Mouse (Mus musculus): ENCODE results near the gene Ddx21. TPM values are rescaled to one million over a fixed set of nuclear protein-coding genes. Genes with fewer than 3 reads are reported as not detected.
A peak's percentile ranks its signal among the peaks of the same experiment; 100 is the strongest.

Ddx21 gene
- polyA plus RNA-seq, 1 experiment from 2014 or later = 35.4 TPM

DNA sequence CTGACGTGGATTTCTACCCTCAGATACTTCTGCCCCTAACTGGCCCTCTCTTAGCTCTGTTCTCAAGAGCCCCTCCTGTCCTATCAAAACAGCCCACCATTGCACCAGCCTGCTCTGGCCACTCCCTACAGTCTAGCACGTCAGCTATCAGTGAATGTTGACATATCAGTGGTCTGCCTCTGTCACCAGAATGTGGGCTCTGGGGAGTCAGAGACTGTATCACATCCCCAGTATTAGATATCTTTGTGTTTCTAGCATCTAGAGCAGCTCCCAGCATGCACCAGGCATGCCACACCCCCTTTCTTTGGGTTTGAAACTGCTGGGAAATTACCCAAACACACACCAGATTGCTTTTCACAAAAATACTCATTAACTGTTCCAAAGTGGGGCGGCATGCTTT lies 61.3 kb downstream of the Ddx21 start:
- H3K27me3 ChIP-seq (ENCODE audit: insufficient read depth, low read length) = no peaks in the 10 kb centered on the region
- H3K9me3 ChIP-seq (ENCODE audit: low read depth, low read length) = no peaks in the 10 kb centered on the region
- no peak overlapping the region for H3K4me3 ChIP-seq (ENCODE audit: low read depth, low read length)
- no peaks in the 10 kb centered on the region for H3K36me3 ChIP-seq (ENCODE audit: insufficient read depth)
- TF ChIP-seq CTCF (IDR thresholded peaks at IDR 0.05; ENCODE audit: low read depth) = no peak
- no peak for DNase-seq
- no peak overlapping the region for H3K27ac ChIP-seq (ENCODE audit: low read depth)
- H3K4me1 ChIP-seq (ENCODE audit: insufficient read depth) = no peaks in the 10 kb centered on the region
- H3K4me2 ChIP-seq = no peak overlapping the region
- 50% methylated on average over 3 of the region's 3 CpGs for WGBS
- ATAC-seq (ENCODE audit: insufficient read depth) = no peak
- no peak overlapping the region for H3K9ac ChIP-seq

DNA sequence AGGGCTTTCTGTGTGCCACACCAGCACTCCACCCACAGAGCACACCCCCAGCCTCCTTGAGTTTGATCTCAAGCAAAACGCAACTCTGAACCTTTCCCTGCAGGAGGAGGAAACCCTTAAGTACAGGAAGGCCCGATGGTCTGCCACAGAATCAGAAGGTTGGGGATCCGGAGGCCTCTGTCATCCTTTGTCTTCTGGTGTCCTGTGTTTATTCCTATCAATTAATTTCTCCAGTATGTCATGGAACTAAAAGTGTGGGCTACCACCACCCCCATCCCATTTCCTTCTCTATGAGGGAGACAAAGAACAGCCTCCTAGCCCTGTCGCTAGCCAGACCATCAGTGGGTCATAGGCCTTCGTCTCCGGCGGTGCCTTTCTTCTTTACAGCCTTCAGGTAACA lies 67.6 kb downstream of the Ddx21 start:
- DNase-seq = peak; percentile 55
- Histone ChIP-seq H3K27ac (ENCODE audit: low read depth) (no peak overlapping the region), H3K27me3 (ENCODE audit: insufficient read depth, low read length) (no peaks in the 10 kb centered on the region), H3K9me3 (ENCODE audit: low read depth, low read length) (no peaks in the 10 kb centered on the region), H3K4me2 (no peak overlapping the region), H3K4me1 (ENCODE audit: insufficient read depth) (no peaks in the 10 kb centered on the region), H3K36me3 (ENCODE audit: insufficient read depth) (no peaks in the 10 kb centered on the region), H3K9ac (no peak overlapping the region), H3K4me3 (ENCODE audit: low read depth, low read length) (no peak overlapping the region)
- WGBS = 74% methylated on average over 7 of the region's 7 CpGs
- ATAC-seq (ENCODE audit: insufficient read depth) = peak; percentile 41; the same call in 1 of the 2 replicates
- no peak for TF ChIP-seq CTCF (IDR thresholded peaks at IDR 0.05; ENCODE audit: low read depth)

DNA sequence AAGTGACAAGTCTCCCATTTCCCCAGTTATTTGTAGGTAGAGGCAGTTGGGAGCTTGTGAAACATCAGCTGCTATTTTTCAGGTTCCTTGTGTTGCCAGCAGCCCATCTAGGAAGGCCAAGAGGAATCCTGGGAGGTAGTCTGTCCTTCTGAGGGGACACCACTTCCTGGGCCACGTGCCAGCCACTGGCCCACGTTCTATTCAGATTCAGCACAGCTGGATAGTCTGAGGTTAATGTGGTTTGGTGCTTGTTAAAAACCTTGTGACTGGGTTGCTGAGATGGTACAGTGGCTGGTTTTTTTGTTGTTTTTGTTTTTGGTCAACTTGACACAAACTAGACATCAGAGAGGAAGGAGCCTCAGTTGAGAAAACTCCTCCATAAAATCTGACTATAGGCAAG lies 69.2 kb downstream of the Ddx21 start:
- 43% methylated on average over 2 of the region's 2 CpGs for WGBS
- Histone ChIP-seq H3K27me3 (ENCODE audit: insufficient read depth, low read length) (no peaks in the 10 kb centered on the region), H3K27ac (ENCODE audit: low read depth) (no peak overlapping the region), H3K4me3 (ENCODE audit: low read depth, low read length) (no peak overlapping the region), H3K4me1 (ENCODE audit: insufficient read depth) (no peaks in the 10 kb centered on the region), H3K9me3 (ENCODE audit: low read depth, low read length) (no peaks in the 10 kb centered on the region), H3K4me2 (no peak overlapping the region), H3K36me3 (ENCODE audit: insufficient read depth) (no peaks in the 10 kb centered on the region), H3K9ac (no peak overlapping the region)
- ATAC-seq (ENCODE audit: insufficient read depth) = no peak
- TF ChIP-seq CTCF (IDR thresholded peaks at IDR 0.05; ENCODE audit: low read depth) = no peak
- DNase-seq = no peak

Other genes with a start within 250 kb of the Ddx21 start
- gene Hk1, start 222.4 kb downstream of the Ddx21 start, polyA plus RNA-seq (2014; fragmentation: Nextera tagmentation; extraction: Ambion mirVana) = 20.9 and 22.4 TPM in 2 replicates
- 1.4 and 1.5 TPM in 2 replicates for gene Hkdc1, start 179.8 kb downstream of the Ddx21 start, polyA plus RNA-seq (2014; fragmentation: Nextera tagmentation; extraction: Ambion mirVana)
- gene 4930507D05Rik, start 152.8 kb downstream of the Ddx21 start, polyA plus RNA-seq (2014; fragmentation: Nextera tagmentation; extraction: Ambion mirVana) = 0.50 and 0.60 TPM in 2 replicates
- gene Supv3l1, start 152.5 kb downstream of the Ddx21 start, polyA plus RNA-seq (2014; fragmentation: Nextera tagmentation; extraction: Ambion mirVana) = 27.3 and 27.6 TPM in 2 replicates
- gene Vps26a, start 115.5 kb downstream of the Ddx21 start, polyA plus RNA-seq (2014; fragmentation: Nextera tagmentation; extraction: Ambion mirVana) = 71.2 and 75.7 TPM in 2 replicates
- 33.8 and 39.4 TPM in 2 replicates for gene Srgn, start 74.8 kb downstream of the Ddx21 start, polyA plus RNA-seq (2014; fragmentation: Nextera tagmentation; extraction: Ambion mirVana)
- 41.5 and 42.7 TPM in 2 replicates for gene Kif1bp, start 23.8 kb downstream of the Ddx21 start, polyA plus RNA-seq (2014; fragmentation: Nextera tagmentation; extraction: Ambion mirVana)
- 133 and 135 TPM in 2 replicates for gene Ddx50, start 48.9 kb upstream of the Ddx21 start, polyA plus RNA-seq (2014; fragmentation: Nextera tagmentation; extraction: Ambion mirVana)
- 2.9 and 4.6 TPM in 2 replicates for gene Stox1, start 123.8 kb upstream of the Ddx21 start, polyA plus RNA-seq (2014; fragmentation: Nextera tagmentation; extraction: Ambion mirVana)
- gene Ccar1, start 190.0 kb upstream of the Ddx21 start, polyA plus RNA-seq (2014; fragmentation: Nextera tagmentation; extraction: Ambion mirVana) = 145 and 150 TPM in 2 replicates